Mouse (Mus musculus): ENCODE measurements around the gene Cpe. TPM values are rescaled to one million over a fixed set of nuclear protein-coding genes. Genes with fewer than 3 reads are reported as not detected.

Cpe gene
- total RNA-seq, 2 experiments from 2014 or later, result 196 to 239 TPM

DNA sequence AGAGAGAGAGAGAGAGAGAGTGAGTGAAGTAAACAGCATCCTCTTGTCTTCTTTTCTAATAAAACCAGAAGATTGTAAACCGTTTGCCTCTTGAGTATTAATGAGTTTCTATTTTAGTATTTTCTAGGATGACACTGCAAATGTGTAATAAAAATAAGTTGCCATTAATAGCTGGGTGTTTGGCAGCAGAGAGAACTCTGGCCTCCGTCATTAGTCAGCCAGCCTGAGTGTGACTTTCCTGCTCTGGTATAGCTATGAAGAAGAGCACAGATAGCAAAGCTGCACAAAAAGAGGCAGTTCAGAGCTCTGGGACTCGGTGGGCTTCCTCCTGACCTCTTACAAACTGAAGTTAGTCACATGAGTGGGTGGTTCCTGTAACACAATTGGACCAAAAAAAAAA, 27.3 kb downstream of the Cpe start:
- H3K4me3 ChIP-seq, result 0 out of 2 replicates have a peak overlapping the region, but pooled peaks have one; percentile 13
- intact Hi-C loops (cut with DNase I), result no loop called here
- DNase-seq, result peak; percentile 54
- peak overlapping the region; percentile 89 for H3K27ac ChIP-seq
- TF ChIP-seq CTCF (IDR thresholded peaks at IDR 0.05), result no peak

DNA sequence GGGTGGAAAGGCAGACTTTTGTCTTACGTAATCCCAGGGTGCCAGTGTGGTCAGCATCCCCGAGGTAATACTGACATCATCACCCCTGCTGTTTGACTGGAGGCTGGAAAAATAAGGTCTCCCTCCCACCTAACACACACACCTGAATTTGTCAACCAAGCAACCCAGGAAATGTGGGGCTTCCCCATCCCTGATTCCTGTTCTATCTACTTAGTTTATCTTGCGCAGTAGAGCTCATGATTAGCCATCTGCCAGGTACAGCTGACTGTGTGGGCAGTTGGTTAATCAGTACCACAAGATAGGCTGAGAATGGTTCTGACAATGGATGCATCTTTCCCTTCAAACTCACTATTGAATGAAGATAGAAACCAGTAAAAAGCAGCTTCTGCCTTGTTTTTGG, 28.0 kb downstream of the Cpe start:
- DNase-seq, result no peak
- peak overlapping the region; percentile 89 for H3K27ac ChIP-seq
- H3K4me3 ChIP-seq, result peak overlapping the region; percentile 3; the same call in 1 of the 2 replicates
- TF ChIP-seq CTCF (IDR thresholded peaks at IDR 0.05), result no peak
- intact Hi-C loops (cut with DNase I), result no loop called here

DNA sequence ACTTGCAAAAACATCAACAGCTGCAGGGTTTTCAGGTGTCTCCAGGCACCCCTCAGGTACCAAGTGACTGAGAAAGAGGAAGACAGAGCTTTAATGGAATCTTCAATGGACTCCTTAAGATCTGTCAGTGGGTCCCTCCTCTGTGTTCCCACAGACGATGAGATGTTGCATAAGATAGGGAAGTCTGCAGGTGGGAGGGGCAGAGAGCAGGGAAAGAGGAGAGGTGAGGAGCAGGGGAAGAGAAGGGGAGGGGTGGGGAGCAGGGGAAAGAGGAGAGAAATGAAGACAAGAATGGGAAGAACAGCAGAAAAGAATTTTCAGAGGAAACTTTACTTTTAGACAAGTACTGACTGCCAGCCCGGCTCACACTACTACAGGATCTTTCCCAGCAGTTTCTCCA, 28.5 kb downstream of the Cpe start:
- H3K27ac ChIP-seq, result peak overlapping the region; percentile 89
- no peak for TF ChIP-seq CTCF (IDR thresholded peaks at IDR 0.05)
- DNase-seq, result no peak

DNA sequence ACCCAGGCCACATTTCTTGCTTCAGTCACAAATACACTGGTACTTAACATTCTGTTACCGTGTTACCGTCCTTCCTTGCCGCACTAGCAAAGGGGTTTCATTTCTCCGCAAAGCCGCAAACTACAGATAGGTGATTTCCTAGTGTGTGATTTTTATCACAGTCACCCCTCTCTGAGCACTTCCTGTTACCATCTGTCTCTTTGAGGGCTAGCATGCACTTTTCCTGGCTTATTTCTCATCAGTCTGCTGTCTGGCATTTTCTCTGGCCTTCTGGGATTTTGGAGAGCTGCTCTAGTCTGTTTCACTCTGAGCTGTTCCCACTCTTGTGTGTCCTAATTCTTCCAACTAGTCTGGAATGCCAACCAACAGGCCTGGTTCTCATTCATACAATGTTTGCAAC, 33.8 kb downstream of the Cpe start:
- no peak for DNase-seq
- no peak overlapping the region for H3K4me3 ChIP-seq
- intact Hi-C loops (cut with DNase I), result no loop called here
- peak overlapping the region; percentile 49; the same call in 1 of the 2 replicates for H3K27ac ChIP-seq
- no peak for TF ChIP-seq CTCF (IDR thresholded peaks at IDR 0.05)

More for the DNA sequence above, 28.5 kb downstream of the Cpe start:
- intact Hi-C loops (cut with DNase I), result no loop called here
- H3K4me3 ChIP-seq, result no peak overlapping the region

DNA sequence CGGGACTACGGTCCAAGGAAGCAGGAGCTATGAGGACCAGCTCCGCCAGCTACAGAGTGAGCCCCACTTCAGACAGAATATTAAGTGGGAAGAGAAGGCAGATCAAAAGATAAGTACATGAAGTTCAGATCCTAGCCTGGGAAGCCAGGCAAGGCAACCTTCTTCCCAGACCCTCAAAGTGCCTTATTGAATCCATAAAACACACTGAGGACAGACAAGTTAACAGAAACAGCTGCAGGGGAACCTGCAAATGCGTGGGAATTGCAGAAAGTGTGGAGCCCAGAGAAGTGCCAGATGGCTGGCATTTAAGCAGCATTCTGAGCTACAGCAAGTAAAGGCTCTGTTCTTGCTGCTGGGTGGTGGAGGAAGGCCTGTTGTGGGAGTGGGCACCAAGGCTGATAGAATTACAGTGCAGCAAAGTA, 34.9 kb downstream of the Cpe start:
- Histone ChIP-seq H3K4me3 (no peak overlapping the region), H3K27ac (peak overlapping the region; percentile 16; the same call in 1 of the 2 replicates)
- no peak for TF ChIP-seq CTCF (IDR thresholded peaks at IDR 0.05)
- no peak for DNase-seq
- intact Hi-C loops (cut with DNase I), result no loop called here

DNA sequence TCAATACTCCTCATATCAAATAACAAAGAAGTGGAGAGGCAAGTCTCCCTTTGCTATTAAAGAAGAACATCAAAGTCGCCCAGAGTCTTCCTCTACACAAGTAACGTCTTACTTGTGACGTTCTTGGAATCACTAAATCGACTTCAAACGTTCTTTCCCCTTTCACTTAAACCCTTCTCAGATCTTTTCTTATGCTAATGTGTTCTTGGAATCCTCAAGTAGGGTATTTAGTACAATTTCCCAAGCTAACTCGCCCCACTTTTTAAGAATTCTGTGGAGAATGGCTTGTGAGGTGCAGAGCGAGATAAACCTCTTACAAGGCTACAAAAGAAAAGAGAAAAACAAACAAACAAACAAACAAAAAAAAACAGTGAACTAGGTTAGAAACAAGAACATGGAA, 35.3 kb downstream of the Cpe start:
- no peak for DNase-seq
- H3K4me3 ChIP-seq, result no peak overlapping the region
- intact Hi-C loops (cut with DNase I), result no loop called here
- no peak overlapping the region for H3K27ac ChIP-seq
- TF ChIP-seq CTCF (IDR thresholded peaks at IDR 0.05), result no peak

DNA sequence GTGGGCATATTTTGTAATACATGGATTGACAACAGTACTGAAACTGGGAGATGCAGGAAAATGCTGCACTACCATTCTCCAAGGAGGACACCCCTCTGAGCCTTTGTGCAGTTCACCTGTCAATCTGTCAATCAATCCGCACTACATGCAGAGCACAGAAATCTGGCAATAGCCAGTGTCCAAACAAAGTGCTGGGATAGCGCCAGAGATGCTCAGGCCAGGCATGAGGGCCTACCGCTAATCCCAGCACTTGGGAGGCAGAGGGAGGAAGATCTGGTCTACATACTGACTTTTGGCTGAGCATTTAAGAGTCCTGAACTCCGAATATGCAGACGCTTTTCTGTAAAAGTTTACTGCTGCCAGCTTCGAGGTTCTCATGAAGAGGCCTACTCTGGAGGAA, 37.0 kb downstream of the Cpe start:
- no peak for DNase-seq

DNA sequence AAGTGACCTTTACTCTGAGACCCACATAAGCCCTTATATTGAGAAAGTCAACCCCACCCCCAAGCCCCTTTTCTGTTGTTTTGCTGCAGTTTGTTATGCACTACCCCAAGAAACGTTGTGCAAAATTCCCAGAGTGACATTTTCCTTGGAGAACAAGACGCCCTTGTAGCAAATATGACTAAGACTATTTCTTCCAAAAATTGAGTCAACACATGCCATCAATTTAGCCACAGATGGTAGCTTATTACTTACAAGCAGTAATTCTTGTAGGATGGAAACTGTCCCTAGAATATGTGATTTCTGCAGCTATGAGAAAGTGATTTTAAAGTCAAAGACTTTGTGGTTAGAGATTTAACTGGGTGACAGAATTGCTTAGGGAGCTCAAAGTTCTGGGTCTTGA, 37.8 kb downstream of the Cpe start:
- no peak overlapping the region for H3K4me3 ChIP-seq
- H3K27ac ChIP-seq, result no peak overlapping the region
- no peak for TF ChIP-seq CTCF (IDR thresholded peaks at IDR 0.05)
- intact Hi-C loops (cut with DNase I), result no loop called here
- no peak for DNase-seq

More for the DNA sequence above, 37.0 kb downstream of the Cpe start:
- no peak overlapping the region for H3K4me3 ChIP-seq
- no peak for TF ChIP-seq CTCF (IDR thresholded peaks at IDR 0.05)
- no peak overlapping the region for H3K27ac ChIP-seq
- intact Hi-C loops (cut with DNase I), result no loop called here

DNA sequence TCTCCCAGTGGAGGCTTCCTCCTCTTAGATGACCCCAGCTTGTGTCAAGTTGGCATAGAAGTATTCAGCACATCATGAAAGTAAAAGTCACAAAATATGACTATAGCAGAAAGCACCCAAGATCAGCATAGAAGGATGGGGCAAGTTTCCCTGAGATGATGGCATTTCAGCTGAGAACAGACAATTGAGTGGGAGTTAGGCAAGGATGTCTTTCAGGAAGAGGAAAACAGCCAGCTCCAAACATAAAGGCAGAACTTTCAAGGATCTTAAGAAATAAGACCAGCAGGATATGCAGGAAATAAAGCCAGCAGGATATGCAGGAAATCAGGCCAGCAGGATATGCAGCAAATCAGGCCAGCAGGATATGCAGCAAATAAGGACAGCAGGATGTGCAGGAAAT, 40.6 kb downstream of the Cpe start:
- Histone ChIP-seq H3K27ac (no peak overlapping the region), H3K4me3 (no peak overlapping the region)
- no peak for DNase-seq
- intact Hi-C loops (cut with DNase I), result no loop called here
- TF ChIP-seq CTCF (IDR thresholded peaks at IDR 0.05), result no peak

DNA sequence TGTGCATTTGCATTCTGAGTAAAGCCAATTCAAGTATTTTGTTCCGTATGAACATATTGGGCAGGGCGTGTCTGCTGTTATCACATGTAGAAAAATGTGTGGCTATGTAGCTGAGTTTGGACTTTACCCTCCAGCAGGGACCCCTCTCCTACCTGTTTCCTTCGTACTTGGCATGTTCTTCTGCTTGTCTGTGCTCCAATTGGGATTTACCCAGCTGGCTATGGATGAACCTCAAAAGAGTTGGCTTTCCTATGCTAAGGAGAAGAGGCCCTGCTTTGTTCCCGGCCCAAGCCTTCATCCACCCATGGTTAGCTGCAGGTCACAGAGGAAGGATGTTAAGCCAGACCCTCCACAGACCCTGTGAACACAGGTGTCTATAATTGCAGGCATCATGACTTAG, 44.8 kb downstream of the Cpe start:
- TF ChIP-seq CTCF (IDR thresholded peaks at IDR 0.05), result no peak
- intact Hi-C loops (cut with DNase I), result no loop called here
- H3K4me3 ChIP-seq, result no peak overlapping the region
- 0 out of 2 replicates have a peak overlapping the region, but pooled peaks have one; percentile 8 for H3K27ac ChIP-seq
- no peak for DNase-seq

DNA sequence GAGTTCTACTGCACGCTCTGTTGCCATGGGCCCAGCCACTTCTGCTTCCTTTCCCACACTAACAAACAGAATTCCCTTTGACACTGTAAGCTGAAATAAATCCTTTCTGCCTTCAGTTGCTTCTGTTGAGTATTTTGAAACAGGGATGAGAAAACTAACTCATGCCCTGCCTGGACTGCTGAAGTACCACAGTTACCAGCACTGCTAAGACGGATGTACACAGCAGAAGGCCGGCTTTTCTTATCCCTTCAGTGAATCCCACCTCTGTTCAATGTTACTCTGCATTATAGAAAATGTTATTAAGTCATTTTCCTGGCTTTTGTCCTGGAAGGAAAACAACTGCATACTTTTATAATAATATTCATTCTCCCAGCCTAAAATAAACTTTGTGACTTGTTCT, 45.7 kb downstream of the Cpe start:
- no peak for TF ChIP-seq CTCF (IDR thresholded peaks at IDR 0.05)
- intact Hi-C loops (cut with DNase I), result no loop called here
- Histone ChIP-seq H3K27ac (peak overlapping the region; percentile 70), H3K4me3 (no peak overlapping the region)
- DNase-seq, result no peak

DNA sequence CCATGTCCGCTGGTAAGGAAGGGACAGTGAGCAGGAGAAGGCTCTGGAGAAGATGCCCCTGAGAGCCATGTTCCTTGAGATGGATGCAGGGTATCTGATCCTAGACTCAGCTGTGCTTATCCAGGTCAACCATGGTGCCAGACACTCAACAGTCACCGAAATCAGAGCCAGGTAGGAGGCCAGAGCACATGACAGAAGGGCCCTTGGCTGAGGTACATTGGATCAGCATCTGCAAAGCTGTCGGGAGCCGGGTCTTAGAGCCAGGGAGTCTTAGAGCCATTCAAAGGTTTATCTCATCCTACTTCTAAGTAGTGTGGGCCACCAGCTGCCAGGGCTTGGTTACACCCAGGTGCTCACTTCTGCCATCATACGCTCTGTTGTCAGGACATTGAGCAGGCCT, 46.4 kb downstream of the Cpe start:
- H3K27ac ChIP-seq, result peak overlapping the region; percentile 70
- intact Hi-C loops (cut with DNase I), result no loop called here
- peak; percentile 57 for DNase-seq
- no peak overlapping the region for H3K4me3 ChIP-seq
- TF ChIP-seq CTCF (IDR thresholded peaks at IDR 0.05), result no peak

DNA sequence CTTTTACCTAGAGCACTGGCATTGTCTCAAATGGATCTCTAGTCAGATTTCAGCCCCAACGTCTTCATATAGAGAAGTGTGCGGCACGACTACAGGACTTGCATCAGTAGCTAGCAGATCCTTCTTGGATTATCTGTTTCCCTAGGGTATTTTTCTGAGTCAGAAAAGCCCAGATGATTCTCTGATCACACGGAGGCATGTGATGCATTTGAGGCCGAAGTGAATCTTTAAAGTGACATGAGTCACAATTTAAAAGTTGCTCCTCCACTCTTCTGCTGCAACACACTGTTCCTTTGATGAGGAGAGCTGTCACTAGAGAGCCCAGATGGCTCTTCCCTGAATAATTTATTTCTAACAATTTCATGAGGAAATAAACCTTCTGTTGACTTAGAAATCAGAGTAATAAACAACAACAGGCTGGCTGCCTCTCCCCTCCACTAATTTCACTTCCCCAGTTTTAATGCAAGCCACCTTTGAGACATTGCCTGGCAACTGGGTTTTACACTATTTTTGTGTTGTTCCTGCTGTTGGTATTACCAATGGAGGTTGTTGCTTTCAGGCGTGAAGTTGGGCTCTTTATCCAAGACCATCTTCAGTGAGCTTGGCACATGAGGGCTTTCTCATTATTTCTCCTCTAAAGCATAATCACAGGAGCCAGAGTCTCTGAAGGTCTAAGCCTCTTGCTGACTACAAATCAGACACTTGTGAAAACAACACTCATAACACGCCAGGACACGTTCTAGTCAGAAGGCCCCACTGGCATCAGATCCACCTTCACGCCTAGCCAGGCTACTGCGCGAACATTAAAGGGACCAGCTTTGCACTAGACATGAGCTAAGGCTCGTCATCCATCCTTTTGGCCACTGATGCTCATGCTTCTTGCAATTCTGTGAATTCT, 48.5 kb downstream of the Cpe start:
- H3K27ac ChIP-seq, result peak overlapping the region; percentile 73
- no peak for DNase-seq
- intact Hi-C loops (cut with DNase I), result no loop called here
- H3K4me3 ChIP-seq, result no peak overlapping the region
- TF ChIP-seq CTCF (IDR thresholded peaks at IDR 0.05), result no peak

DNA sequence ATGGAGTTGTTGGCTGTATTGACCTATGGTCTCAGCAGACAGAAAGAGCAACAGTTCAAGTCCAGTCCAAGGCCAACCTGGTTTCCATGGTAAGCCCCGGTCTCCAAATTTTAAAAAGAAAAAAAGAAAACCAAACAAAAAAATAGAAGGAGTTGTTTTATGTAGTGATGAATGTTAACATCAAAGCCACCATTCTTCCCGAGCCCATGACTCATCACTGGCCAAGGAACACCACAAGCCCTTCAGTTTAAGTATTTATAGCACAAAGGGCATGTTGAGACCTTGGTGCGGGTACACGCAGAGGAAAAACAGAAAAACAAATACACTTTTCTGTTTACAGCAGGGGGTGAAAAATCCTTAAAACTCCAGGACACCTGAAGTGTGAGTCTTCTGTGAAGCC, 49.5 kb downstream of the Cpe start:
- no peak for TF ChIP-seq CTCF (IDR thresholded peaks at IDR 0.05)
- H3K27ac ChIP-seq, result peak overlapping the region; percentile 73
- H3K4me3 ChIP-seq, result no peak overlapping the region
- intact Hi-C loops (cut with DNase I), result no loop called here
- DNase-seq, result no peak
